Mouse (Mus musculus): Measurements from ENCODE around the gene Me1.
A peak's percentile ranks its signal among the peaks of the same experiment; 100 is the strongest.

Me1 gene

GRCm38 (mm10) chr9:86708921-86709320 is 13.2 kb upstream of the Me1 start:
- no peak for DNase-seq (ENCODE audit: low spot score)

DNA sequence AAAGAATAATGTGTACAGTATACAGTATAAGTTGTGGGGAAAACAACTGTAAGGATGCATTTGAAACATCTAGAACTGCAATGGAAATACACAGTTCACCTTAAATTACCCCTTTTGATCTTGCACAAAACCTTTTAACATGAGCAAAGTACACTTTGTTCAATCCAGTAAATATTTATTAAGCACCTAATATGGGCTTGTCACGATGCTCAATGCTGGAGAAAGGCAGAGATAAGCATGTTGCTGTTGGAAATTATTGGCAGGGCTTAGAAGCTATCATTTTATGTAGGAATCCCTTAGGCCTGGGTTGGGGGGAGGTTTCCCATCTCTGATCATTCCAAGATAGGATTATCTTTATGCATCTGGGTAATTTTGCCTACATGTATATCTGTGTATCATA is 11.7 kb upstream of the Me1 start:
- no peak for DNase-seq (ENCODE audit: low spot score)

DNA sequence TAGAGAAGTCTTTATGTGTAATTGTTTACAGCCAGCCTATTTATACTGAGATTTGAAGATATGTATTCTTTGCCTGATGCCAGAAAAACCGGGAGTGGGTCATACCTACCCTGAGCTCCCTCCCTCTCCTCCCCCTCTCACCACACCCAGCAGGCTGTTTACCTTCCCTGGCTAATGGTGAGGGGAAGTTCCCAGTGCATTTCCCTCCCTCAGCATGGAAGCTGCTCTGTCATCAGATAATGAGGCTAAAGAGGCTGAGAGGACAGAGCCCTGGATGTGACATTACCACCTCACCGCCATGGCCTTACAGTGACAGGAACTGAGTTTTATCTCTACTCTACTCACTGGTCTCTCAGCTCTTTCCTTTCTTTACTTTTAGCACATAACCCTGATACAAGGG is 6.1 kb upstream of the Me1 start:
- DNase-seq (ENCODE audit: low spot score), result peak; percentile 17

DNA sequence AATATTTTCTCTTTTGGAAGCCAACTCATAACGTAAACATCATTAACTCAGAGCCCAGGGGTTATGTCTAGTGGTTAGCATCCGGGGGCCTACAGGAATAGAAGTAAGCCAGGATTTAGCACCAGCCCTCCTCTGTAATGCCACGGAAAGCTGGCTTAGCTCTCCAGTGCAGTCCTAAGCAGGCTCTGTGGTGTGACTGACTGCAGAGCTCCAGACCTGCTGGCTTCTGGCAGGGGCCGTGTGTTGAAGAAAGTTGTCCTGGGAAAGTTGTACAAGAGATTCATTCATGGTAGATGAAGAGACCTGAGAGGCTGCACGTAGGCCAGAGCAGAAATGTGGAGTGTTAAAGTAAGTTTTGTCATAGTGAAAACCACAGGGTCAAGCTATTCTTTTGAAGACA is 5.5 kb upstream of the Me1 start:
- no peak for DNase-seq (ENCODE audit: low spot score)

- peak; percentile 52 for DNase-seq (ENCODE audit: low spot score)
Measured at GRCm38 (mm10) chr9:86695199-86695817, 445 bp downstream of the Me1 start.

GRCm38 (mm10) chr9:86694644-86695043 is 1.1 kb downstream of the Me1 start:
- DNase-seq (ENCODE audit: low spot score), result no peak

DNA sequence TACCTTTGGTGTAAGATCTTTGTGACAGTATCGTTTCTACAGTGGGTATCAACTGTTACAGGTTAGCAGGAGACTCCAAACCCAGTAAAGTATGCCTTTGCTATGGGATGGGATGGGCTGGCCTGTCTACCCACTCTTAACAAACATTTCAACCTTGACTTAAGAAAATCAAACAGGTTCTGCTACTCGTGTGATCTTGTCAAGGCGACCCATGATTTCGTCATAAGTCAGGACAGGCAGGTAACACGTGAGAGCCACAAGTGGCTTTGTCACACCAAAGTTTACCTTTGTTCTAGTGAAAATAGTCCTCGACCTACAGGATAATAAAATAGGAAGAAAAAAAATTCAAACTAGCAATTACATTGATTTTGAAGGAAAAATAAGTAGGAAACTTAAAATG is 1.8 kb downstream of the Me1 start:
- no peak for DNase-seq (ENCODE audit: low spot score)

DNA sequence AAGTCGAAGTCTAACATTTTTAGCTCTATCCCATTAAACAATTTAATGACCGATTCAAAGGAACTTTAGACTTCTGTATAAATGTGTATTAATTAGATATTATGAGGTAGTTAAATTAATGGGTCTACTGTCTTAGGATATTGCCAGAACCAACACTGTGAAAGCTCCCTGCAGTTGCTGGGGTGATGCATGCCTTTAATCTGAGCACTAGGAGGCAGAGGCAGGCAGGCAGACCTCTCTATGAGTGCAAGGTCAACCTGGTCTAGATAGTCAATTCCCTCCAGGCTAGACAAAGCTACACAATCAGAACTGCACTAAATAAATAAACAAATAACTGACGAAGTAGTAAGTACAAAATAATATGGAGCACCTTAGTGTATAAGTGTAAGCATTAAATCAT is 3.1 kb downstream of the Me1 start:
- DNase-seq (ENCODE audit: low spot score), result no peak

DNA sequence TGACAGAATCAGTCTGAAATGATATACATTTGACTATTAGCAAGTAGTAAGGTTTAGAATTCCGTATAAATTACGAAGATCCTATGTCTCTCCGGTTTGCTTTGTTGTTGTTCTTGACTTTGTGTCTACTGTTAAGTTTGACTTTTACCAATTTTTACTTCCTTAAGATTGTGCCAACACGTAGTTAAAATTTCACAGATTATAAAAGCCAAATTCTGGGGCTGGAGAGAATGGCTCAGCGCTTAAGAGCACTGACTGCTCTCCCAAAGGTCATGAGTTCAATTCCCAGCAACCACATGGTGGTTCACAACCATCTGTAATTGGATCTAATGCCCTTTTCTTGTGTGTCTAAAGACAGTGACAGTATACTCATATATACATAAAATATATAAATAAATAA is 3.5 kb downstream of the Me1 start:
- DNase-seq (ENCODE audit: low spot score), result no peak

- no peak for DNase-seq (ENCODE audit: low spot score)
Measured at GRCm38 (mm10) chr9:86691101-86691500, 4.7 kb downstream of the Me1 start.

GRCm38 (mm10) chr9:86683713-86684209 is 12.0 kb downstream of the Me1 start:
- DNase-seq (ENCODE audit: low spot score), result no peak

DNA sequence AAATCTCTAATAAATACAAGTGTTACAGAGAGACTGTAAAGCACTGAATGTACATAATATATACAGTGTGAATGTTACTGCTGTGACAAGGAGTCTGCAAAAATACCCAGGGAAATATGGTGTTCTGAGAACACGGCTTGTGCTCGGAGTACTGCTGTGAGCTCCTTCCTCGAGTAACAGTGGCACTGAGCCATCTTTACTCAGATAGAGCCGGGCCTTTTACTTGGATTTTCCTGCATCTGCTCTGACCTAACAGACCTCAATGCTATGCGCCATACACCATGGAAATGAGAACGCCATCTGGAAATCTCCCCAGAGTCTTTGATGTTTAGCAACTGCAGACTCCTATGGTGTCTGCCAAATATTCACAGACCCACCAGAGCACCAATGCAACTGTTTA is 12.9 kb downstream of the Me1 start:
- no peak for DNase-seq (ENCODE audit: low spot score)

- DNase-seq (ENCODE audit: low spot score), result no peak
Measured at GRCm38 (mm10) chr9:86682278-86682677, 13.5 kb downstream of the Me1 start.

DNA sequence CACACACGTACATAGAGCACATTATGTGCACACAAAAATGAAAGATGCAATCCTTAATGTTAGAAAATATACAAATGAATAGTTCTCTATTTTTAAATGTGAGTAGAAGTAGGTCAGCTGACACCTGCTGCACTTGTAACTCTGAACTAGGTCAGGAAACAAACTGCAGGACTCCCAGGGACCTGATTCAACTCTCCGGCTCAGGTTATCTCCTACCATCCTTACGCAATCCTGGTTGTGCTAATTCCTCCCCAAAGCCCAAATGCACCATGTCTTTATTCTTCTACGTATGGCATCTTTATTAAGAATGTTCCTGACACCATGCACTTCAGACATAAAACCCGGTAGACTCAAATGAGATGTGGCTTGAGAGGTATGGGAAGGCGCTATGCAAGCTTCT is 15.3 kb downstream of the Me1 start:
- DNase-seq (ENCODE audit: low spot score), result no peak

DNA sequence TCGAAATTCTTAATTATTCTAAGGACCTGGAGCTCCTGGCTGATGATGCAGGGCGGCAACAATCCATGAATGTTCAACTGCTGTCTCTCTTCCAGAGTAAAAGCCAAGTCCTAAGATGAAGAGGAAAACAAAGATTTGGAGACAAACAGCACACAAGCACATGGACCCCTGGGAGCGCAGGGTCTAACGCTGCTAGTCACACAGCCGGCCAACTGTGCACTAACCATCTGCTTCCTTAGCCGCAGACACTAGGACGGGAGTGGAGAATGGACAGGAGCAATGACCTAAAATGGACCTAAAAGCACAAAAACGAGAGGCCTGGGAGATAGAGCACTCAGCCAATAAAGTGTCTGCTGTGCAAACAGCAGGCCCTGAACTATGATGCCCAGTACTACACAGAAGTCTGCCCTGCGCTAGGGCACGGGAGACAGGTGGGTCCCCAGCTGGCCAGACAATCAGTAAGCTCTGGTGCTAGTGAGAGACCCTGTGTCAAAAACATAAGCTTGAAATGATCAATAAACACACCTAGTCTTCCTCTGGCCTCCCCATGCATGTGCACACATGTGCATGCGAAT is 15.8 kb downstream of the Me1 start:
- DNase-seq (ENCODE audit: low spot score), result no peak

DNA sequence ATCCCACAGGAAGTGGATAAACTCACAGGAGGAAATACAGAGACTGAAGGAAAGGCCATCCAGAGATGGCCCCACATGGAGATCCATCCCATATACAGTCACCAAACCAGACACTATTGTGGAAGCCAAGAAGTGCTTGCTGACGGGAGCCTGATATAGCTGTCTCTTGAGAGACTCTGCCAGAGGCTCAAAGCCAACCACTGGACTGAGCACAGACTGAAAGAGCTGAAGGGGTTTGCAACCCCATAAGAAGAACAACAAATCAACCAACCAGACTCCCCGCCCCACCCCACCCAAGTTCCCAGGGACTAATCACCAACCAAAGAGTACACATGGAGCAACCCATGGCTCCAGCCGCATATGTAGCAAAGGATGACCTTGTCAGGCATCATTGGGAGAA is 19.5 kb downstream of the Me1 start:
- DNase-seq (ENCODE audit: low spot score), result no peak

DNA sequence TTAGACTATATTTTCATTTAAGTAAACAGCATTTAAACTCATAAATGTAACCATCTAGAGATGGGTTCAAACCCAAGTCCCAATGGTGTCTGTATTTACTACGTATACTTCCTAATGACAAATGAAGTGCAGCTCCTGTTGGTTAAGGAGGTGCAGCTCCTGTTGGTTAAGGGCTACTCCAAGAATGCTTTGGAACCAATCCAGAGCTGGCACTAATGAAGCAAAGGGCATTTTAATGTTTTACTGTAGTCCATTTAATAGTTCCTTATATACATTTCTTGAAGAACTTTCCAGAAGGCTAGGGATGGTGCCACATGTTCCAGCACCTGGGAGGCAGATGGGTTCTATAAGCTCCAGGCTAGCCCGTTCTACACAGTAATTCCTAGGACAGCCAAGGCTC is 20.3 kb downstream of the Me1 start:
- DNase-seq (ENCODE audit: low spot score), result no peak

DNA sequence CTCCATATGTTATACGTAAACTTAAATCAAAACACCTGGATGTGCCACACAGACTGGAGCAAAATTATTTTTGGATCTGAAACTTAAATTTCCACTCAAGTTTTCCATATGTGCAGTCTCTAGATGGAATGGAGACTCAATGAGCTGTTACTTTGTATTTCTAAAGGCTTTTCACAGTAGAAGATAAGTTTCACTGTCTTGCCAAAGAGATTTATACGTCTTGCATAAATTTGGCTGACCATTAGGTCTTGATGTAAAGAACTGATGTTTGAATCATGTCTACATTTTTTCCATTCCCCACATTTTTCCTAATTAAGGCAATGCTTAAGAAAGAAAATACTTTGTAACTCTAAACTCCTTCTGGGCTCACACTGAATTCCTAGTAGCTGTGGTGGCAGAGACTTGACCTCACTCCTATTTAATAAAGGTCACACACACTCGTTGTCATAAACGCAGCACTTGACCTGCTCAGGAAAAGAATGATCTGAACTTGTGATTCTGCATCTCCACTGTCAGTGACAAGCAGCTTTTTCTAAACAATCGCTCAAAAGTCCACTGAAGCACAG is 22.8 kb downstream of the Me1 start:
- DNase-seq (ENCODE audit: low spot score), result no peak

DNA sequence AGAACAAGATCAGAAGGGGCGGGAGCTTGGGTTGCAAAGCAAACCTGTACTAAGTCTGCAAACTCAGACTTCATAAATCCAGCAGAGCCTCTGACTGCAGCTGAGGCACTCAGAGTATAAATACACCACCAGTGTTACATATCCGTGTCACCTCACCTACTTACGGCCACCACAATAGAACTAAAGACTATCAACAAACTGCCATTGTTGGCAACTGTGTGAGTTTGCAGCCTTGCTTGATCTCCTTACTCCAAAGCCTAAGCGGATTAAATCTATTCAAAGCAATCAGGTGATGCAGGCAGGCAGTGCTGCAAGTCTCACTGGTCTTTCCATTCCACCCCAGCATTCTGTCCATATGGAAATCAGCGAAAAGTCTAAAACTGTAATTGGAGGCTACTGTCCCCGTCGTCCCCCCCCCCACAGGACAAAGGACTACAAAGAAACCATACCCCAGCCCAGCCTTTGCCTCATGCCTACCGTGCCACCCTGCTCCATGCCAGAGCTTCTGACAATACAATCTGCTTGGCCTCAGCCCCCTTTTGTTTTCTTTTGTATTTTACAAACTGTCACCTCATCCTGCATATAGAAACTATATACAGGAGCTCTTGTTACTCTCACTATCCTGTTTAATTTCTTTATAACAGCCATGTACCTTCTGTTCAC is 27.0 kb downstream of the Me1 start:
- DNase-seq (ENCODE audit: low spot score), result no peak

DNA sequence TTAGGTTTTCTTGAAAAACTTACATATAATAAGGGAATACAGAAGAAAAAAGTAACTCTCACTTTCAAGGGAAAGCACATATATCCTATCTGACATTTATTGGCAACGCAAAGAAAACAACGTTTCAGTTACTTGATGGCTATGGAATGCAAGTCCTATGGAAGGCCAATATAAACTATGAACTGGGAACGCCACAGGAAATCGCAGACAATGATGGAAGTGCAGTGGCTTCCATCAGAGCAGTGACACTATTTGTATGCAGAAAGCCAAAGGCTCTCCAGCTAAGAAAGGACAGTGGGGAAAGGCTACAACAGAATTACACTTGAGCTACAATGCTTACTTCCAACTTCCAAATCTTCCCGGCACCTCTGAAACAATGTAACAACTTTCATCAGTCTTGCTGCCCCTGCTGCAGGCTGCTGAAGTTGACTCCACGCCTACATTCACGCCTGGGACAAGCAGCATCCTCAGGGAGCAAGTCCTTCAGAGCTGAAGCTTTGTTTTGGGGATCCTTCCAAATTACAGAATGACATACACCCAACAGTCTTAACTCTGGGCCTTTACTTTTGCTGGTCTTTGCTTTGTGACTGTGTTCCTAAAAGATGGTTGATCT is 28.5 kb downstream of the Me1 start:
- no peak for DNase-seq (ENCODE audit: low spot score)

DNA sequence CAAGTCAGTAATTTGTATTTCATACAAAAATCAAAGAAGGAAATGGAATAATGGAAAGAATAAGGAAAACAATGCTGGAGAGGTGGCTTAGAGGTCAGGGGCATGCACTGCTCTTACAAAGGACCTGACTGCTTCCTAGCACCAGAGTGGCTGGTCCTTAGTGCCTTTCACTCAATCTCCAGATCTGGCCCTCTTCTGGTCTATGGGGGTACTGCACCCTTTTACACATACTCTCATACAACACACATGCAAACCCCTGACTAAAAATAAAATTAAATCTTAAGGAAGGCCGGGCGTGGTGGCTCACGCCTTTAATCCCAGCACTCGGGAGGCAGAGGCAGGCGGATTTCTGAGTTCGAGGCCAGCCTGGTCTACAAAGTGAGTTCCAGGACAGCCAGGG is 34.1 kb downstream of the Me1 start:
- no peak for DNase-seq (ENCODE audit: low spot score)

DNA sequence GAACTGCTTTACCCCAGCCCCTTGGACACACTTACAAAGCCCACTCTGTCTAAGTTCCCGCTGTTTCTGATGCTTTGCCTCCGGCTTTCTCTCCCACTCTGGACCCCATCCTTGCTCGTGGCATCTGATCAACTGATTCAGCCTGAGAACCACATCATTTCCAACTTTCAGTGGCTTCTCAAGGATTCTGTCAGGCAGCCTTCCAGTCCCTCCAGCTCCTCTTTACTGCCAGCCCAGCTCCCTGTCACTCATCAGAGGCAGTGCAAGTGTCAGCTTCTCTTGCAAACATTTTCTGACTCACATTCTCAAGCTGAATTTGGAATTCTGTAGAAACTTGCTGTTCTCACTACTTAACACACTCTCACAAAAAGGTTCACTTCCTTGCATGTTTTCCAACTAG is 34.5 kb downstream of the Me1 start:
- DNase-seq (ENCODE audit: low spot score), result no peak

- no peak for DNase-seq (ENCODE audit: low spot score)
Measured at GRCm38 (mm10) chr9:86660327-86660726, 35.4 kb downstream of the Me1 start.

Measured in urinary bladder, postnatal 25 days (tissue).